Mouse (Mus musculus): ENCODE results near the gene Sparc.

DNA sequence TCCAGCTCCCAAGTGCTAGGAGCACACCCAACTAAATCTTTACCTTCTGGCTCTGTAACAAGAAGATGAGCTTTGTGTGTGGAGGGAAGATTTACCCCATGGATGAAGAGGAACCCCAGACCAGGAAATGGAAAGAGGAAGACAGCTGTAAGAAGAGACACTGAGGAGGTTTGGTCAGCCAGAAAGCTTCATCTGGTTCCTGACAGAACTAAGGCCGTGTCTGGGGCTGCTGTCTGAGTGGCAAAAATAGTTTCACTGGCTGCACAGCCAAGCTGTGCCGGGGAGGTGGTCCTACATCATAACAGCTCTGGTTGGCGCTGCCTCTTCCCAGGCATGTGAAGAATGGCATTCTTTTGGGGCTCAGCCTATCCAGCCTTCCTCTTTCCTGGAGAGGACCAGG is 10.0 kb upstream of the Sparc start:
- TF ChIP-seq CTCF (IDR thresholded peaks at IDR 0.05; ENCODE audit: low read depth, low read length) (no peak), POLR2A (IDR thresholded peaks at IDR 0.05; ENCODE audit: insufficient read depth, low read length) (no peak), EP300 (IDR thresholded peaks at IDR 0.05; ENCODE audit: insufficient read depth, low read depth, low read length) (no peak)
